Mouse (Mus musculus) spleen, adult 2 months (tissue): ENCODE results near the gene Pacsin2.

Experiments
- CTCF ChIP-seq: fragments of 200-500 bp; IDR thresholded peaks from 2 replicates; pipeline ENCODE4 v1.5.1; 2011; ENCODE audit warnings: mild to moderate bottlenecking, inconsistent platforms; ENCODE audit not compliant: insufficient read depth, insufficient read length, insufficient replicate concordance; ENCODE audit errors: extremely low read depth
- POLR2A ChIP-seq: fragments of 200-500 bp; IDR thresholded peaks from 2 replicates; pipeline ENCODE4 v1.6.1; 2011; ENCODE audit warnings: low read depth, low read length, inconsistent platforms

DNA sequence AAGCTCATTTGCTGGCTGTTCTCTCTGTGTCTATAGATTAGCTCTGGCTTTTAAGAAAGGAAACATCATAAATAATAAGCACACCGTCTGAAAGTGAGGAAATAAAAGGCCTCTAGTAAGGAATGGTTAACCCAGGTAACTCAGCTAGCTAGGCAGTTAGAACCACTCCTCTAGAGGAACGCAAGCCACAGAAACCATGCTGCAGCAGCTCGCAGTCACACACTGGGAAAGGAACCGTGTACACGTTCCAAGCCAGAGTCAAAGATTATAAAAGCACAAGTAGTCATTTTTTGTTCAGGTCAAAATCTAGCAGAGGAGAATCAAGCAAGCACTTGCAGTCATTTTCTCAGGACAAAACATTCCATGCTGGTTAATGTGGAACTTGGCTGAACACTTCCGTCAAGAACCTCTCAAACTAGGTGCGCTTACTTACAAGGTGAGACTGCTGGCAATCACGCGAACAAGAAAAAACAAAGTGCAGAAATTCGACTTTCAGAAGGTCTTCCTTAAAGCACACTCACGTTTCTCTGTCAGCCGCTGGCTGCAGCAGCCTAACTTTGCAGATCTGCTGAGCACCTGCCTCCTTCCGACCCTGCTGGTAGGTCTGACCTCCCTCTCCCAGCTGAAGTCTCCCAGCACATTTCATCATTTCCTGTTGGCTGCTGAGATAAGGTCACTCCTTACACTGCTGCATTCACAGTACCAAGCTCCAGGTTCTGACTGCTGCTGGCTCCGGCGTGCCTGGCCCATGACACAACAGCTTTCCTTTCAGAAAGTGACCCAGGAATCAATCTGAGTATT, 32.0 kb downstream of the Pacsin2 start:
- TF ChIP-seq POLR2A (no peak), CTCF (no peak)
